Mouse (Mus musculus) ES-E14 (cell line): ENCODE data around the gene Col20a1.

Experiments used
- HCFC1 ChIP-seq: IDR thresholded peaks from 2 replicates; pipeline ENCODE4 v1.6.1; 2012; ENCODE audit warnings: low read length, inconsistent platforms, borderline replicate concordance; ENCODE audit not compliant: insufficient read depth
- MAFK ChIP-seq: IDR thresholded peaks from 2 replicates; pipeline ENCODE4 v1.6.1; 2014; ENCODE audit warnings: mild to moderate bottlenecking, low read depth, low read length, inconsistent platforms; ENCODE audit not compliant: insufficient read depth
- ZC3H11A ChIP-seq: IDR thresholded peaks from 2 replicates; pipeline ENCODE4 v1.6.1; 2012; ENCODE audit warnings: low read depth, mild to moderate bottlenecking, inconsistent platforms, low read length, borderline replicate concordance

DNA sequence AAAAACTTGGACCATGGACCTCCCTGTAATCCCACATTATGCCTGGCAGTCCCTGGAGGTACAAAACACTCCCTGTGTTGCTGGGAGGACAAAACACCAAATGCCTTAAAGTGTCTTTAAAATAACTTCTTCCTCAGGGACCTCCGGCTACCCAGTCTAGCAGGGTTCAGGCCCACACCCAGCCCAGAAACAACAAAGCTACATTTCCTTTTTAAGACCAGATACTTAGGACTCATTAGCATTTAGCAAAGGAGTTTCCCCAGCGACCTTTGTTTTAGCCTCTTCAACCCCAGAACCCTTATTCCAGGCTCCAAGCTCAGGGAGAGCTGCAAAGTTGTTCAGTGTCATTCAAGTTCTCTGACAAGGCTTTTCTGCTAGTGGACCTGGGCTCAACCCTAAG, 32.7 kb upstream of the Col20a1 start:
- TF ChIP-seq MAFK (no peak), ZC3H11A (no peak), HCFC1 (no peak)
